Mouse (Mus musculus) central nervous system, embryonic 11.5 days (tissue): ENCODE measurements around the gene Enkur. TPM values are rescaled to one million over a fixed set of nuclear protein-coding genes. Genes with fewer than 3 reads are reported as not detected.

Source experiments
- polyA plus RNA-seq: library from polyadenylated mRNA; depleted of rRNA; stranded (reverse); fragments of >200 nt; gene quantifications from 2 replicates; pipeline ENCODE4 v1.2.3, GENCODE M21; 2012; rRNA removed

Enkur gene
- polyA plus RNA-seq: 0.91 and 2.1 TPM in 2 replicates

GRCm38 (mm10) chr2:21204912-21205830 is at the start of gene Enkur, which contains the start of gene Thnsl1:
Enkur (minus strand) TSS chr2:21205365.
Thnsl1 (plus strand) TSS chr2:21205724.

Other genes starting within 250 kb of the Enkur start
- gene Arhgap21, start 236.5 kb downstream of the Enkur start, polyA plus RNA-seq: 62.5 and 92.2 TPM in 2 replicates
- gene Thnsl1, start 359 bp upstream of the Enkur start, polyA plus RNA-seq: 10.4 and 11.1 TPM in 2 replicates
- gene Gpr158, start 162.2 kb upstream of the Enkur start, polyA plus RNA-seq: 0.25 and 0.36 TPM in 2 replicates